Mouse (Mus musculus) testis, adult 2 months (tissue): ENCODE measurements around the gene Usp42.

ENCODE experiments used
- CTCF ChIP-seq: fragments of 200-500 bp; IDR thresholded peaks from 2 replicates; pipeline ENCODE4 v1.5.1; 2012; ENCODE audit warnings: low read depth, mild to moderate bottlenecking, inconsistent platforms, low read length, moderate library complexity; ENCODE audit not compliant: control insufficient read depth, insufficient read depth, insufficient replicate concordance
- POLR2A ChIP-seq: fragments of 200-500 bp; IDR thresholded peaks from 2 replicates; pipeline ENCODE4 v1.6.1; 2012; ENCODE audit warnings: low read depth, mild to moderate bottlenecking, inconsistent platforms, low read length, moderate library complexity; ENCODE audit not compliant: control insufficient read depth

DNA sequence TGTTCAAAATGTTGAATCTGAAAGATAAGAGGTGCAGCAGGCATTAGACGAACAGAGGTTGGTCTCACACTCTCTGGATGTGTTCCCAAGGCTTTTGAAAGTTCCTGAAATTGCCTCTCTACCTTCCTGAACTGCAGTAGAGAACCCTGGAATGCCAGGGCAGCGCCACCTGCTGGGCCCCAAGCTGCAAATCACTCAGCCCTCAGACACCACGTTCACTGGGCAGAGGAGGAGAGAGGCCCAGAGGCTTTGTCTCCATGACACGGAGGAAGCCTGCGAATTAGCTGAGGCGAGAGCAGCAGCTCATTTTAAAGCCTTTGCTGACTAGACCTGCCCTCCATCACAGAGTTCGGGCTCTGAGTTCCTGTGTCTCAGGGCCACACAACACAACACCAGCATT, 20.8 kb downstream of the Usp42 start:
- TF ChIP-seq CTCF: peak; percentile 61
- TF ChIP-seq POLR2A: no peak
